Mouse (Mus musculus) skeletal muscle tissue, adult 2 months (tissue): ENCODE measurements around the gene Mrpl45.
"Not testable (repeated sequence)": the region's sequence is repeated elsewhere in the genome, so short reads cannot be mapped to it uniquely, and the experiment has no call there.

ENCODE experiments used
- DNase-seq: peaks from one replicate; pipeline ENCODE4 v3.0.0-alpha.2; 2012; ENCODE audit warnings: low read depth, low spot score

Mrpl45 gene

DNA sequence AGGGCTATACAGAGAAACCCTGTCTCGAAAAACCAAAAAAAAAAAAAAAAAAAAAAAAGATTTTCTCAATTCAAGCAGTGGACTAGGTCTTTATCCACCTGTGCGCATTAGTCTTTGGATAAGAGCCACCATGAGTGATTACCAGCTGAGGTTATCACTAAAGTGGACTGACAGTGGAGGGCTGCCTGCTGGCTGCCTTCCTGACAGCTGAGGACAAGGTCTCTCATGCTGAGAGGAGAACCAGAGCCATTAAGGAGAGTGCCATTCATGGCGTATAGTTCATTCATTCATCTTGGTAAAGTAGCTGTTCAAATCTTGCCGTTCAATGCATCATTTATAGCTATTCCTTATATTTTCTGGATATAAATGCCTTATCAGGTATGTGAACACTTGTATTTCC is 19.0 kb upstream of the Mrpl45 start:
- DNase-seq, result no peak

DNA sequence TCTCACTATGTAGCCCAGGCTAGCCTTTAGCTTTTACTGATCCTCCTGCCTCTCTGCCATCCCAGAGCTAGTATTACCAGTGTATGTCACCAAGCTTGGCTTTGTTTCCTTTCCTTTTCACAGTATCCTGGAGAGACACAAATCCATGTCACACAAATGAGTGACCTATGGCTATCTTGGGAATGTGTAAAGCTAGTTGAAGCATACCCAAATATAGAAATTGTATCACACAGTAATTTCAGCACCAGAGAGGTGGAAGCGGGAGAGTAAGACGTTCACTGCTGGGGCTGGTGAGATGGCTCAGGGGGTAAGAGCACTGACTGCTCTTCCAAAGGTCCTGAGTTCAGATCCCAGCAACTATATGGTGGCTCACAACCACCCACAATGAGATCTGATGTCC is 15.6 kb upstream of the Mrpl45 start:
- no peak for DNase-seq

DNA sequence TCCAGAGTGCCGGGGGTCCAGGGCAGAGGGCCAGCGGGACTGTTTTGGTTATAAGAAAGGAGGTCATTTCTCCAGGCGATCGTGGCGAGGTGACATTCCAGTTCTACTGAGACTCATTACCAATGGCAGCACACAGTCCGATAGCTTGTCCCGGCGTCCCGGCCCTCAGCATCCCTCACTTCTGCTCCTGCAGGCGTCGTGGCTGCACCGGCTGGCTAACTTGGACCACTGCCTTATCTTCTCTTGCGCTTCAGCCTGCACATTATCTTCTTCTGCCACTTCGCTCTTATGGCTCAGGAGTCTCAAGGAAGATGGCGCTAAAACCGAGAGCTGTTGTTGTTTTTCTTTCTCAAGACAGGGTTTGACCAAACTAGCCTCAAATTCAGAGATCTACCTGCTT is 14.1 kb upstream of the Mrpl45 start:
- no peak for DNase-seq

DNA sequence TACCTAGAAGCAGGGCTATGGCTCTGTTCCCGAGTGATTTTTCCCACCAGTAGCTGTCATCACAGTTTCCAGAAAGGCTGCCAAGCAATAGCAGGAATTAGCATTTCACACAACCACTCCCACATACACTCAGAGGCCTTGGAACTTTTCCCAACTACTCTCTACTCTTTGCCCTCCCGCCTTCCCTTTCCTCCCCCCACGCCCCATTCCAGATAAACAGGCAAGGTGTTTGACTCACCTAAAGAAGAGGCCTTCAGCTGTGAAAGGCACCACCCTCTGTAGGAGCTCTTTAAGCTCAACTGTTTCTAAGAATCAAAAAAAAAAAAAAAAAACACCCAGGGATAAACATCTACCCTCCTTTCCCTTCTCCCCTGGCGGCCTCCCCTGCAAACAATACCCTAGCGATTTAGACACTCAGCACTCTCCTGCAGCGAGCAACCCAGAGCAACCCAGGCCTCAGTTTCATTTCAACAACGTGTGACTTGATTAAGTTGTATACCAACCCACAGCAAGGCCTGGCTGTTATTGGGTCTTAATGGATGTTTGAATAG is 13.2 kb upstream of the Mrpl45 start:
- peak; percentile 73 for DNase-seq

DNA sequence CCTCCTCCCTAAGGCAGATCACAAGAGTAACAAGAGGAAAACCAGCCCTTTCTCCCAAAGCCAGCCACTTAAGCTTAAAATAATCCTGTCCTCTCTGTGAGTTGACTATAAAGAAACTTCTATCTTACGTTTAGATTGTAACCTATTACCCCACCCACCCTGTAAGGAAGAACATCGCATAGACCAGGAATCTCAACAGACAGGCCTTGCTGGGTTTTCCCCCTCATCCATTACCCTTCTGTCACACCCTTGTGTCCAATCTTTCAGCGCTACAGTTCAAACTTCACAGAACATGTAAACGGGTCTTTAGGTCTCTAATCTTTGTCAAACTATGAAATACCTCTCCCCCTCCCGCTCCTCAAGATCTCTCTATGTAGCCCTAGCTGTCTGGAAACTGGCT is 10.9 kb upstream of the Mrpl45 start:
- no peak for DNase-seq

DNA sequence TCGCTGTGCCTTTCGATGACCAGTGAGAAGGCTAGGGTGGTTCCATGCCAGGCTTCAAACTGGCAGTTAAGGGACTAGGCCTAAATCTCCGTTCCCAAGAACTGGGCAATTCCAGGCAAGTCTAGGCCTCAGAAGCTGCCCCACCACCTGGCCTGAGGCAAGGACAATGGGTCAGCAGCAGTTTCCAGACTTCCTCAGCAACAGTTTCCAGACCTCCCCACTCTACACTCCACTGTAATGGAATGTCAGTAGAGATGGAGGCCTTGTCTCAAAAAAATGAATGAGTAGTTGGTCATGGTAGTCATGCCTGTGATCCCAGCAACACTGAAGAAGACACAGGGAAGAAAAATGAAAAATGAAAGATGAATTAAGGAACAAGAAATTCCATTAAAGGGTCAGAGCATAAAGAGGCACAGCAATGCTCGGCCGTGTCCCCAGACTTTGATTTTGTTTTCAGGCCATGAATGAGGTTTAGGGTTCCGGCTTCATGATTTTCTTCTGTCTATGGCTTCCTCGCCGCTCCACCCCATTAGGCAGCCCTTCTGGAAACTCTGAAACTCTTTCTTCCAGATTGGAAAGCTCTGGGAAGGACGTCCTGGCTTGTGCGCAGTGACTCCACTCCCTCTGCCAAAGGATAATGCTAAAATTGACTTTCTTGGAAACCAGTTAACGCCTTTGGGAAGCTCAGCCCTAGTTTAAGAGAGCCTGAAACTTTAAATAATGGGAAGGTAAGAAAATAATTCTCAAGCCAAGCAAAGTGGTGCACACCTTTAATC is 8.0 kb upstream of the Mrpl45 start:
- DNase-seq, result no peak

DNA sequence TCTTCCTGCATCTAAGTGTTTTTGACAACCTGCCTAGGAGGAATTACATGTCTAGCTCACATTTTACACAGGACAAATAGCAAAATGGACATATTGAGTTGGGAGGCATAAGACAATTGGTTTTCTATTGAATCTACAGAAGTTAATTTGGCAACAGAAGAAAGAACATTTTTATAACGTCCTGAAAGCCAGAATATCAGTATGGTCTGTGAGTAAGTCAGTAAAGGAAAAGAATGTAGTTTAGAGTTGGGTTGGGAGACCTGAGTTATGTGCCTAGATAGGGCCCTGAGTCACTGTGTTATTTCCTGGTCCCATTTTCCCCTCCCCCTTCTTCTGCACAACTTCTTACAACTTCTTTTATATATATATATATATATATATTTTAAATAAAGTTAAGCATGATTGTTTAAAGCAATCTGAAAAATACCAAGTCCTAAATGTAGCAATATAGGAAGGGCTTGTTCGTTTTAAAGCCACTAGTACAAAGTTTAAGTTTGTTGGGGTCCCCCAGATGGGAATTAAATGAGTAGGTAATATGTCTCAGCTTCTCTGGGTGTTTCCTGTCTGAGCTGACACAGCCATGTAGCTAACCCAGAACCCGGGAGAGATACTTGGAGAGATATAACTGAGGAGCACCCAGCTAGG is 6.6 kb upstream of the Mrpl45 start:
- no peak for DNase-seq

DNA sequence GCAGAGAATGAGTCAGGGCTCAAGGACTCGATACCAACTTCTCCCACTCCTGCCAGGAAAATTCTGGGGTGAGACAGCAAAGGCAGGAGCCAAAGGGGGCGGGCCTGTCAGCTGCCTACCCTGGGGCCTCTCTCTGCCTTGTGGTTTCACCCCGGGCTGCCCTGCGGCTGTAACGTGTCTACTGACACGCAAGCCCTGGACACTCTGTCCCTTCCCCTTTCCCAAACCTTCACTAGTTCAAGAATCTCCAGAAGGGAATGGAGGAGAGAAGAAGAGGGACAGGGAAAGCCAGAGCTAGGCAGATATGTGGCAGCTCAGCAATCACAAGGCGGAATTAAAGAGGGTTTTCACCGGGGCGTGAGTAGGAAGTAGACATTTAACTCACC is 6.1 kb upstream of the Mrpl45 start:
- peak; percentile 81 for DNase-seq

DNA sequence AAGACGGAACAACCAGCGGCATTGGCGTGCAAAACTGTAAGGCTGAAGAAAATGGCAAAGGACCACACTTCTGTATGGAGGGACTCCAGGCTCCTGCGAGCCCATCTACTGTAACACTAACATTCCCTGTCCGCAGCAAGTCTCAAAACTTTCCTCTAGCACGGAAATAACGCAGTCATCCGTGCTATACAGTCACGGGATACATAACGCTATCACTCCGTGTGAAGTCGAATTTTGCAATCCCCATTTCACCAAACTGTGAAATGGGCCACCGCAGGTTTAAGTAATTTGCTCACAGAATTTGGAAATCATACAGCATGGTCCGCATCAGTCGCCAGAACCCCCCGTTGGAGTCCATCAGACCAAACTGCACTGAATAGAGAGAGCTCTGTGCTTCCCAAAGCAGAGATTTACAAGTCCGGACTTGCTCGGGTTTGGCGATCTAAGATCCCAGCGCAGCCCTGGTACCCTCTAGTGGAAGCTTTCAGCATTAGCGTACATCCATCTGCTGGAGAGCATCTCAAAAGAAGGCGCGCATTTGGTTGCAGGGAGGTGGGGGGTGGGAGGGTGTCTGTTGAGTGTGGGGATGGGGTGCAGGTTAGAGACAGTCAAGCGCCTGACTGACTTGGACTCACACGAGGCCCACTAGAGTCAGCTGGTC is 5.5 kb upstream of the Mrpl45 start:
- DNase-seq, result peak; percentile 82

DNA sequence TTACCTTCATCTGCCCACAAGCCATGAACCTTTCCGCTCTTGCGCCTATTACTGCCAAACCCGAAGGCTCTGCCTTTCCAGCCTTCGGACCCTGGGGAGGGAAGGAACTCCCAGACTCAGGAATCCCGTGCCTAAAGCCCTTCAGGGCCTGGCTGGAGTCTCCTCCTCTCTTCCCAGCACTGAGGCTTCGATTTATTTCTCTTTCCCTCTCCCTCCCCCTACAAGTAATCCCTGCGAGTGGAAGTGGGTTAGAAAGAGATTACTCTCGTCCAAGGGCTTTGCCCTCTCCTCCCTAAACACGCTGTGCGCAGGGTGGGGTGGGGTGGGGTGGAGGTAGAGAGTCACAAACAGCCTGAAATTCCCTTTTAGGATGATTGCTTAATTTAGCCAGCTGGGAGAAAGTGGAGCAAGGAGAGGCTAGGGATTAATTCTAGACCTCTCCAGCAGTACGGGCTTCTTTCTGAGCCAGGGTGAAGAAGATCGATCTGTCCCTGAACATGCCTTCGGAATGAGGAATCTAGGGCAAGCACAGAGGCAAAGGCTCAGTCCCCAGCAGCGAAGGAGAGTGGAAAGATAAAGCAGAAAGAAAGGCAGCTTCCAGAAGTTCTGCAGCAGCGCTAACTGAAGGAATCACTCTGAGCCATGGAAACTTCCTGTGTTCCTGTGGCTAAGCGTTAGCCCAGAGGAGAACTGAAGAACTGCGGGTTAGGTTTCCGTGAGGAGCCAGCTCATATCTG is 4.5 kb upstream of the Mrpl45 start:
- no peak for DNase-seq

DNA sequence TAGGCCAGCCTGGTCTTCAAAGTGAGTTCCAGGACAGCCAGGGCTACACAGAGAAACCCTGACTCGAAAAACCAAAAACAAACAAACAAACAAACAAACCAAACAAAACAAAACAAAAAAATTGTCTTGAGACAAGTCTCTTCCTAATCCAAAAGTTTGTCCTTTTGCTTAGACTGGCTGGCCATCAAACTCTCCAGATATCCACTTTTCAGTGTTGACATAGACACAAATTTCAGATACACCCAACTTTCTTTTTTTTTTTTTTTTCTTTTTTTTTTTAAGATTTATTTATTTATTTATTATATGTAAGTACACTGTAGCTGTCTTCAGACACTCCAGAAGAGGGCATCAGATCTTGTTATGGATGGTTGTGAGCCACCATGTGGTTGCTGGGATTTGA is 2.6 kb upstream of the Mrpl45 start:
- not testable (repeated sequence) for DNase-seq

DNA sequence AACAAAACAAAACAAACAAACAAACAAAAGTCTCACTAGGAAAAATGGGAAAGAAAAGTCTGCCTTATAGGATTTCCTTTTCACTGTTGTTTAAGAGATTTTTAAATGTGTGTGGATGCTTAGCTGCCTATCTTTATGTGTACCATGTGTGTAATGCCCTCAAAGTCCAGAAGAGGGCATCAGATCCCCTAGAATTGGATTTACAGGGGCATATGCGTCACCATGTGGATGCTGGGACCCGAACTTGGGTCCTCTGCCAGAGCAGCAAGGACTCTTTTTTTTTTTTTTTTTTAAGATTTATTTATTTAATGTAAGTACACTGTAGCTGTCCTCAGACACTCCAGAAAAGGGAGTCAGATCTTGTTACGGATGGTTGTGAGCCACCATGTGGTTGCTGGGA is 1.4 kb upstream of the Mrpl45 start:
- no peak for DNase-seq

DNA sequence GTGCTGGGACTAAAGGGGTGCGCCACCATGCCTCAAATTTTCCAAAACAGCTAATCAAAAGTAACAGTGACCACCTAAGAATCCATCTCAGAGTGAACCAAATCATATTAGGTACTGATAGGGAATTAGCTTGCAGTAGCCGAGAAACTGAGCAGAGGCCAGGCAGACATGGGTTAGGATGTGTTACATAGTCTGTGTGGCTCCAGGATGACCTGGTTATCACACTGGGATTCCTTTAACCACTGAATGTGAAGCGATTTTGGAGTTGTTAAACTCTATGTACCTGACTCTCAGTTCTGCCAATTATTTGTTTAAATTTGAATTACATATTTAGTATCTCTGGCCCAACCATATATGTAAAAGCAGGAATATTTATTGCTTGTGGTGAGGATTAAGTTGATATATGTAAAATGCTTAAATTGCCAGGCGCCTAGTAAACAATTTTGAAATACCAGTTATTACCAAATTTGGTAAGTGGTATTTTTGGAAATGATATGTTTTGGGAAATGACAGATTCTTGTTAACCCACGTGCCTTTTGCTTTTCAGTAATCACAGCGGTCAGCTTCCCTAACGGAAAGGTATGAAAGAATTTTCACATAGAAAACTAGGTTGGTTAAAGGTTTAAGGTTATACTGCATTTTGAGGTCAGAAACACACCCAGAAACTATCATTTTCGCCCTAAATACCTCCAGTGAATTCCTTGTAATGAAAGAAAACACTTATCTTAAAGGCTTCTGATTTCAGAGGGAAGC is 589 bp upstream of the Mrpl45 start:
- no peak for DNase-seq

DNA sequence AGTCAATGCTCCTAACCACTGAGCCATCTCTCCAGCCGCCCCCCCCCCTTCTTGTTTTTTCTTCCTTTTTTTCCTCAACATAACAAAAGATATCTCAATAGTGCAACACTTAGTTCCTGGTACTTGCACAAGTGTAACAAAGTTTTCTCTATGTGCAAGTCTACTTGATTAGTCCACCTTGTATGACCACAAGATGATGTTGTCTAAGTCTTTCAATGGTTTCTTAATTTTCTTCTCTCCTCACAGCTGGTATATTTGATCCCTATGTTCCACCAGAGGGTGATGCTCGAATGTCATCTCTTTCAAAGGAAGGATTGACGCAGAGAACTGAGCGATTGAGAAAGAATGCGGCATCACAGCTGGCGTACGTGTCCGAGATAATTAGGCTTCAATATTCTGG is 5.7 kb downstream of the Mrpl45 start:
- DNase-seq, result no peak

DNA sequence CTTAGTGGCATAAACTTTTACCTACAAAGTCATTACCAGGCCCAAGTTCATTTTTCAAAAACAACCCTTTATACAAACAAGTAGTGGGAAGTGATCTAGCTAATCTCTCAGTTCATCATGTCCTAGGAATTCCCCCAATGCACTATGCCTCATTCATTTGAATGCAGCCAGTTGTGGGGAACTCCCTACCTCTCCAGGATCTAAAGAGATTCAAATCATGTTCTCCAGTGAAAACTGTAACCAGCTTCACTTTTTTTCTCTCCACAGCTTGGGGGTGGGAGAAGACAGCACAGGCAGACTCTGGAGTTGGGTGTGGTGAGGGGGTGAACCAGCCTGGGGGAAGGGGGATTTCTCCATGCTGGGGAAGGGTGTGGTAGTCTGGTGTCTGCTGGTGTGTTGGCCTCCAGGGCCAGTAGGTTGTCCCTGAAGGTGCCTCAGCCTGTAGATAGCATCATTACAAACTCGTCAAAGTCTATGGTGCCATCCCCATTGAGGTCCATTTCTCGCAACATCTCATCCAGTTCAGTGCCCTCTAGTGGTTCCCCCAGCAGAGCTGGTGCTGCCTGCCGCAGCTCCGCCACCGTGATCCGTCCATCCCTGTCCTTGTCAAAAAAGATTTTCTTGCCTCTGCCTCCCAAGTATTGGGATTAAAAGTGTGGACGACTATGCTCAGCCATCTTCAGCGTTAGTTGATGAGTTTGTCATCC is 6.5 kb downstream of the Mrpl45 start:
- DNase-seq, result not testable (repeated sequence)

DNA sequence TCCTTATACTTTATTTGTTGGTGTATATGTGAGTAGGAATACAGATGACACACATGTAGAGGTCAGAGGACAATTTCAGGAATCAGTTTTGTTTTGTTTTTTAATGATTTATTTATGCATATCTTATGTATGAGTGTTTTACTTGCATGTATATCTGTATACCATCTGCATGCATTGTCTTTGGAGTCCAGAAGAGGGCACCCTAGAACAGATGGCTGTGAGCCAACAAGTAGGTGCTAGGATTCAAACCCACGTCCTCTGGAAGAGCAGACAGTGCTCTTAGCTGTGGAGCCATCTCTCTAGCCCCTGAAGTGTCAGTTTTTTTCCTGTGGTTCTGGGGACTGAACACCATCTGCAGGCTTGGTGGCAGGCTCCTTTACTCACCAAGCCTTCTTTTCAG is 9.7 kb downstream of the Mrpl45 start:
- no peak for DNase-seq

DNA sequence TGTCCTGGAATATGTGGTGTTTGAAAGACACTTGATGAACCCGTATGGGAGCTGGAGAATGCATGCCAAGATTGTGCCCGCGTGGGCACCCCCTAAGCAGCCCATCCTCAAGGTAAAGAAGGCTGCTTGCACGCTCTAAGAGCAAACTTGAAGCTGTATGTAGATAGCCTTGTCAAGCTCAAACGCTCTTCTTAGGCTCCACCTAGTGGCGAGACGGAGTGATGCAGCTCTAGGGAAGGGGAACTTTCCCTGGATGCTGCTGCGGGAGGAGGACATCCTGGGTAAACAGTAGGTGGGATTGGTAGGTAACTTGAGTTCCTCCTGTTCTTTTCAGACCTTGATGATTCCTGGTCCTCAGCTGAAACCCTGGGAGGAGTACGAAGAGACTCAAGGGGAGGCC is 12.6 kb downstream of the Mrpl45 start:
- no peak for DNase-seq

DNA sequence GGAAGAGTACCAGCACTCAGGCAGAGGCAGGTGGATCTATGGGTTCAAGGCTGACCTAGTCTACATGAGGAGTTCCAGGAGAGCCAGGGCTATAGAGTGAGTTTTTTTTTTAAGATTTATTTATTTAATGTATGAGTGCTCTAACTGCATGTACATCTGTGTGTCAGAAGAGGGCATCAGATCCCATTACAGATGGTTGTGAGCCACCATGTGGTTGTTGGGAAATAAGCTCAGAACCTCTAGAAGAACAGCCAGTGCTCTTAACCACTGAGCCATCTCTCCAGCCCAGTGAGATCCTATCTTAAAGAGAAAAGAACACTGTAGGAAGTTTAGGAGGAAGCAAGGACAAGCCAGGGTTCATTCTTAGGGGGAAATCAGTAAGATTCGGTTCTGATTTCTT is 14.8 kb downstream of the Mrpl45 start:
- DNase-seq, result no peak

DNA sequence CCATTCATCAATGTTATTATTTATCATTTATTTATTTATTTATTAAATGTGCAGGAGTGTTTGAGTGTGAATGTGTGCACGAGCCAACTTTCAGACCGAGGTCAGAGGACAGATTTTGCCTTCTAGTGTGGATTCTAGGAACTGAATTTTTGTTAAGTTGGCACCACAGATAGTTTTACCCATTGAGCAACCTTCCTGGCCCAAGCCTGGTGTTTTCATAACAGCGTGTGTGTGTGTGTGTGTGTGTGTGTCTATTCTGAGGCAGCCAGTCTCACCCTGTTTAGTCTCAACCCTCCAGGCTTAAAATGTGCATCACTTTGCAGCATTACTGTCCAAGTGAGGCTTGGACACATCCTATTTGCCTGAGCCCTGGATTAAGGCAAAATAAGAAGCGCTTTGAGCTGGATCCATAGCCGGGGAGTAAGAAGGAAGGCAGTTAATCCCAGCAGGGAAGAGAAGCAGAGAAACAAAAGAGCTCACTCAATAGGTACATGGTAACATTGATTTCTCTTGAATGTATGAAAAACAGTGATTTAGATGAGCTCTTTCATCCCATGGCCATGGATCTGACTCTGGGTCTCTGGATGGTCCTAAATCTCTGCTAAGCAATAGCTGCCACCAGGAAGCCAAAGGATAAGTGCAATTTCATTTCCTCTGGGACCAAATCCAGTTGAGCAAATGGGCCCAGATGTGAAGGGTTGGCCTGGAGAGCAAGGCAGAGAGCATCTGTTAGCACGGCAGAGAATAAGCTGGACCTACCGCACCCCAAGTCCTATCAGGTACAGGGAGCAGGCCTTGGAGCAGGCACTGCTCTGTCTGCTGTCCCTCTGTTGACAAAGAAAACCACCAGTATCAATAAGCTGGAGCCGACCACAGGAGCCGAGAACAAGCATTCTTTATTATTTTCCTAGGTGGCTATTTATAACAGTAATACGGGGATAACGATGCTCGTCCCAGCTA is 16.0 kb downstream of the Mrpl45 start:
- no peak for DNase-seq

DNA sequence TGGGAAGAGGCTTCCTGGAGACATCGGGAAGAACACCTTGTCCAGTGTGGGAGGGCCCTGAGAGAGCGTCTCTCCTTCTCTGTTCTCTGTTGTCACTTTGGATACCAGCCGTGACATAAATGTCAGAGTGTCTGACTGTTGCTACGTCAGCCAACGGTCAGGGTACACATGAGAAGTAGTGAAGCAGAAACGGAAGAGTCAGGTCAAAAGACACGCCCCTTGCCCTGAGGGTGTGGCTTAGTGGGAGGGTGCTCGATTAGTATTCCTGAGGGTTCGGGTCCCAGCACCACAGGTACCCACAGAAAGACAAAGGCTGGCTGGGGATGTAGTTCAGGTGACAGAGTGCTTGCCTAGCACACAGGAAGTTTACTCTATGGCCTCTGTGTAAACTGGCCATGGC is 17.5 kb downstream of the Mrpl45 start:
- DNase-seq, result no peak
